Mouse (Mus musculus) erythroblast, embryonic 14.5 days (primary cell): ENCODE data around the gene Tex2.

Experiments used
- GATA1 ChIP-seq: IDR thresholded peaks from 2 replicates; pipeline ENCODE4 v1.6.1; 2012; ENCODE audit warnings: low read length, inconsistent platforms, mixed read lengths
- TAL1 ChIP-seq: IDR thresholded peaks from 3 replicates; pipeline ENCODE4 v1.6.1; 2012; ENCODE audit warnings: low read length, inconsistent platforms, mixed read lengths

DNA sequence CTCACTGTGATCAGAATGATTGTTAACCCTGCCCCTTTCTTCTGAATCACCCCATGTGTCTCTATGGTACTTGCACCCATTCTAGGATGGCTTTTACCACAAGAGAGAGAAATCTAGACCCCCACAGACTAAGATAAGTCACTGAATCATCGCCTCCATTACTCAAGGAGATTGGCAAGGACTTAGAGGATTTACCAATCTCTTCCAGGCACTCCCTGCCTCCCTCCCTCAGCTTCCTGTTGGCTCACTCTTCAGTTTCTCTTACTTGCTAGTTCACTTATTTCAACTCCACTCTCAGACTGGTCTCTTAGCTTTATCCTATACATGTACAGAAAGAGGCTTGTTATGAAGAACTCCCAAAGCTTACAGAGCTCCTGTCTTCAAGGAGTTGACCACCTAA, 137.9 kb downstream of the Tex2 start:
- TF ChIP-seq GATA1 (no peak), TAL1 (no peak)
